In the genomic region with DNA sequence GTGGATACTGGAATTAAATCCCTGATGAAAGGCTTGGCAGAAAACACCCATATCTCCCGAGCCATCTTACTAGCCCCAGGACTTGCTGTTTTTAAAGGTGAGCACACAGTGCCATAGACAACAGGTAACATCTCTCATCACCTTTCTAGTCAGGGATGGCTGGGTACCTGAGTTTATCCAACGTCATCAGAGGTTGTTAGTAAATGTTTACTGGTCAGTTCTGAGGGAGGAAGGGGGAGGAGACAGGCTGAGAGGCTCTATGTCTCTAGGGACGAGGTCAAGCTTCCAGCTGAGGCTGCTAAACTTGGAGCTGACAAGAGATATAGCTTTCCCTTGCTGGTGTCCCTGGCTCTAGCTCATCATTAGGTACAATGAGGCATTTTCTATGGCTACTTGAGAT, we compare ENCODE assay signal across 15 mouse cellular contexts. TPM values are rescaled to one million over a fixed set of nuclear protein-coding genes. Genes with fewer than 3 reads are reported as not detected.
DNase-seq lines count a peak whose midpoint lies in the region; ATAC-seq lines count a peak whose summit lies in the region.
"Had no signal": no experiment of that assay in that cellular context is flagged by ENCODE, and none has a peak within 500 bp of the region (broad histone marks: within the 10 kb centered on the region; RNA-seq: fewer than 3 reads in every experiment).

No protein-coding gene starts in this region.

- ATAC-seq in CD4-positive, CD25-positive, alpha-beta regulatory T cell, adult 4 months = no peak
- ATAC-seq: midbrain, embryonic 16.5 days had no signal

- peaks cover 22% of the 10 kb centered on the region for H3K4me1 ChIP-seq in heart, embryonic 10.5 days
- H3K4me1 ChIP-seq: embryonic facial prominence, embryonic 12.5 days; hindbrain, embryonic 12.5 days; neural tube, embryonic 12.5 days had no signal

- intact Hi-C loops in heart, postnatal 25 days (cut with DNase I) = no loop called here

- no peak for DNase-seq in heart, embryonic 10.5 days (ENCODE audit: low spot score)
- no peak for DNase-seq in heart, postnatal 25 days (ENCODE audit: low spot score)
- peak; percentile 21 for DNase-seq in lung, postnatal 10 days
- DNase-seq in lung, postnatal 36 days = no peak
- peak; percentile 38 for DNase-seq in kidney, adult 18-20 months
- DNase-seq in kidney, postnatal 36 days = peak; percentile 41 to 57
- no peak for DNase-seq in ovary, postnatal 14 days (ENCODE audit: low spot score)
- DNase-seq: cerebellum, adult 9-11 months; thymus, adult 18-20 months had no signal

- 37% methylated on average over 3 of the region's 3 CpGs for WGBS in heart, embryonic 10.5 days

- peak overlapping the region; percentile 62; the same call in 1 of the 2 replicates for H3K27ac ChIP-seq in heart, embryonic 10.5 days
- H3K27ac ChIP-seq: embryonic facial prominence, embryonic 12.5 days; hindbrain, embryonic 12.5 days; macrophage; neural tube, embryonic 12.5 days had no signal

- H3K9me3 ChIP-seq in heart, embryonic 10.5 days = no peaks in the 10 kb centered on the region
- H3K9me3 ChIP-seq: embryonic facial prominence, embryonic 12.5 days had no signal

- peaks cover 49% of the 10 kb centered on the region for H3K36me3 ChIP-seq in heart, embryonic 10.5 days
- H3K36me3 ChIP-seq: neural tube, embryonic 12.5 days had no signal

- H3K27me3 ChIP-seq in heart, embryonic 10.5 days (ENCODE audit: insufficient read depth, poor library complexity, severe bottlenecking) = no peaks in the 10 kb centered on the region
- H3K27me3 ChIP-seq: embryonic facial prominence, embryonic 12.5 days; hindbrain, embryonic 12.5 days; neural tube, embryonic 12.5 days had no signal

- no peak overlapping the region for H3K4me3 ChIP-seq in heart, embryonic 10.5 days
- H3K4me3 ChIP-seq: embryonic facial prominence, embryonic 12.5 days; hindbrain, embryonic 12.5 days; neural tube, embryonic 12.5 days had no signal

RNA-seq across cellular contexts. Expression of gene St3gal6, which starts 41.7 kb away (rescaled TPM):
- 22.0 and 28.5 TPM in 2 replicates for polyA plus RNA-seq in heart, embryonic 10.5 days (2016; fragmentation: Nextera tagmentation; extraction: Ambion mirVana)
- total RNA-seq in heart, postnatal 25 days (2021) = 10 to 100 TPM; 40.6 to 44.7 TPM
- polyA plus RNA-seq in CD4-positive, CD25-positive, alpha-beta regulatory T cell, adult 4 months (2017; shearing (Covaris generic)) = 1 to 10 TPM; 5.7 to 9.5 TPM

Comparison
In these comparisons a context has a peak if more than half of its experiments do, and no peak if none do; other contexts are left out.
1. DNase-seq: peak in lung, postnatal 10 days (single experiment), kidney, adult 18-20 months (single experiment) and kidney, postnatal 36 days (2 of 2); none in heart, embryonic 10.5 days (single experiment), heart, postnatal 25 days (single experiment), lung, postnatal 36 days (single experiment) and ovary, postnatal 14 days (single experiment).